Mouse (Mus musculus) kidney, adult 2 months (tissue): Measurements from ENCODE around the gene Il10rb.

Experiments
- CTCF ChIP-seq: fragments of 200-500 bp; conservative IDR thresholded peaks from 2 replicates; pipeline ENCODE4 v1.5.1; 2011; ENCODE audit warnings: low read depth, mild to moderate bottlenecking, control low read depth, low read length, moderate library complexity, mixed read lengths; ENCODE audit not compliant: insufficient read depth, insufficient read length
- POLR2A ChIP-seq: fragments of 200-500 bp; IDR thresholded peaks from one replicate; pipeline ENCODE4 v1.6.1; 2011; ENCODE audit warnings: low read depth, low read length, control low read depth

GRCm38 (mm10) chr16:91401569-91402165 is 4.3 kb upstream of the Il10rb start:
- TF ChIP-seq CTCF (no peak), POLR2A (no peak)
